Mouse (Mus musculus): ENCODE data around the gene Safb2. TPM values are rescaled to one million over a fixed set of nuclear protein-coding genes. Genes with fewer than 3 reads are reported as not detected.

The Safb2 gene
- total RNA-seq, 2 experiments from 2014 or later = 56.2 to 70.3 TPM

GRCm38 (mm10) chr17:56536192-56536591 lies 48.2 kb downstream of the Safb2 start:
- ATAC-seq (replicated peaks; ENCODE audit: poor library complexity) = 0 out of 2 replicates have a peak, but pooled peaks have one; percentile 20

DNA sequence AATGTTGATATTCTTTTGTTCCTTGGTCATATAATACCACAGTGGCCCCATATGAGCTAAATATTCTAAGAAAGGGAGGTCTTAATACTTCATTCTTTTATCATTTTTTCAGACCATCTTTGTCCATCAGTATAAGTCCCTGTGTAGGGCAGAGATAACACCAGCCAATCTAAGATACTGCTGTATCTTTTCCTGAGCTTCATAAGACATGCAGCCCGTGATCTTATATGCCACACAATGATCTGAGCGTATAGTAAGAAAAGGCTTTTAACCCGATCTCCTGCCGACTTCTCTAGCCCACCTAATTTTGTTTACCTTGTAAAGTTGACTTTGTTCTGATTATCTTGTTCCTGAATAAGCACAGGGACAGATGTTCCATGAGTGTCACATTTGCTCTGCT lies 59.4 kb downstream of the Safb2 start:
- ATAC-seq (replicated peaks; ENCODE audit: poor library complexity) = no peak

GRCm38 (mm10) chr17:56522744-56523143 lies 61.6 kb downstream of the Safb2 start:
- ATAC-seq (replicated peaks; ENCODE audit: poor library complexity) = no peak

DNA sequence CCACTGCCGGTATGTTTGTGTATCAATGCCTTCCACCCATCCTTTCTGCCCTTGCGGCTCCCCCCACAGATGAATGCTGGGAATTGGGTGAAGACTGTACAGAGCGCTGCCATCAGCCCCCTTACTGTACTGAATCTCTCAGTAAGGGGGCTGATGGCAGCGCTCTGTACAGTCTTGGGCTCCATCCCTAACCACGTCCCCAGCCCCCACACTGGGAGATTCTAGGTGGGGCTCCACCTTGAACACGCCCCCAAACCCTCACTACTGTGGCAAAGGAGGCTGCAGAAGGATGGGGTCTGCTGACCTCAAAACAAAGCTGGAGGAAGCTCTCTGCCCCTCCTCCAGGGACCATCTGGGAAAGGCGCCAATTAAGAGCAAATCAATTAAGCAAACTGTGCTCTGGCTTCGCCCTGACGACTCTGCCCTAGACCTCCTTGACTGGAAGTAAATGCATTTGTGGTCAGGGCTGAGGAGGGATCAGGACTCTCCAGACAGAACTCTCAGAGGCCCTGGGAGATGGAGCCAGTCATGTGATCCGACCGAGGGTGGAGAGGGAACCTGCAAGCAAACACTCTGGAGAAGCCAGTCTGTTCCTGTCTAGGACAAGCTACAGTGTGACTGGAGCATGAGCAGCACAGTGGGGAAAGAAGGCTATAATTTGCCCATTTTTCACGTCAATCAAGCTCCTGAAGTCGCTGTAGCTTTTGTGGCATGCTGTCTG lies 68.5 kb downstream of the Safb2 start:
- no peak for ATAC-seq (replicated peaks; ENCODE audit: poor library complexity)

DNA sequence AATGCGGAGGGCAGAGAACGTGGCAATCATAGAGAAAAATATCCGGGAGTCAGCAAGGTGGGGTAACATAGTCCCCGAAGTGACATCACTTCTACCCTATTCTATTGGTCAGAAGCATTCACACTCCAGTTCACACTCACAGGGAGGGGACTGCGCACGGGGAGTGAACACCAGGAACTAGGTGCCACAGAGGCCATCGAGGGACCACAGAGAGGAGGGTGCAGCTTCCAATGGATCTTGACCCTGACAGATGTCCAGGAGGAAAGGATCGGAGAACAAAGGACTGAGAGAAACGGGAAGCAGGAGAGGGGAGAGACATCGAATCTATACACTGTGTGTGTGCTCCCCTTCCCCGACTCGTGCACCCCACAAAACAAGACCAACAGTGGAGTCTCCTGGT lies 69.5 kb downstream of the Safb2 start:
- no peak for ATAC-seq (replicated peaks; ENCODE audit: poor library complexity)

- no peak for ATAC-seq (replicated peaks; ENCODE audit: poor library complexity)
Observed at GRCm38 (mm10) chr17:56514330-56514729, 70.1 kb downstream of the Safb2 start.

DNA sequence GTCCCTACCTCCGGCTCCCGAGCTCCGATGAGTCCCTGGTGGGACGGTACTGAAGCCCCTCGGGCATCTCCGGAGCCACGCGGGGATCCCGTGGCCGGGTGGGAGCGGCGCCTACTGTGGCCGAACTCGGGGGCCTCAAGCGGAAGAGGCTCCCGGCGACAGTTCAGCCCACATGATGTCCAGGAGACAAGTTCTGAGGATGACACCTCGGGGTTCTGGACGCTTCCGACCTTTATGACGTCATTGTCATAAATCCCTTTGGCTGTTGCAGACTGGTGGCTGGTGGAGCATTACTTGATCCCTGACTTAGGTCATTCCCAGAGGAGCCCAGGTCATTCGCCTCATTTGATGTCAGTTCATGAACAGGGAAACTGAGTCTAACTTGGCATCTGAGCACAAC lies 72.1 kb downstream of the Safb2 start, which contains the start of gene Znrf4:
TSS of gene Znrf4 (minus strand) at position 122 of the 400 bp plus-strand sequence.
- no peak for ATAC-seq (replicated peaks; ENCODE audit: poor library complexity)

- ATAC-seq (replicated peaks; ENCODE audit: poor library complexity) = no peak
Observed at GRCm38 (mm10) chr17:56511707-56512090, 72.7 kb downstream of the Safb2 start.

GRCm38 (mm10) chr17:56510970-56511706 lies 73.2 kb downstream of the Safb2 start:
- ATAC-seq (replicated peaks; ENCODE audit: poor library complexity) = no peak

Other genes starting within 250 kb of the Safb2 start
- gene Ptprs, start 108.1 kb downstream of the Safb2 start, total RNA-seq (2015) = 35.9 and 39.7 TPM in 2 replicates
- gene Ptprs, start 108.1 kb downstream of the Safb2 start, total RNA-seq (2017) = 35.3 and 38.5 TPM in 2 replicates
- not detected in 2 replicates for gene Znrf4, start 72.2 kb downstream of the Safb2 start, total RNA-seq (2015)
- gene Znrf4, start 72.2 kb downstream of the Safb2 start, total RNA-seq (2017) = not detected in 2 replicates
- 0.25 and 1.6 TPM in 2 replicates for gene Gm20219, start 30.2 kb downstream of the Safb2 start, total RNA-seq (2015)
- gene Gm20219, start 30.2 kb downstream of the Safb2 start, total RNA-seq (2017) = 0.10 TPM in 1 of 2 replicates, not detected in the other
- gene Safb, start 240 bp upstream of the Safb2 start, total RNA-seq (2015) = 58.8 and 59.6 TPM in 2 replicates
- 79.6 and 88.1 TPM in 2 replicates for gene Safb, start 240 bp upstream of the Safb2 start, total RNA-seq (2017)
- 93.3 and 94.0 TPM in 2 replicates for gene 2410015M20Rik, start 25.2 kb upstream of the Safb2 start, total RNA-seq (2015)
- gene 2410015M20Rik, start 25.2 kb upstream of the Safb2 start, total RNA-seq (2017) = 93.3 and 99.4 TPM in 2 replicates
- gene Rpl36, start 28.8 kb upstream of the Safb2 start, total RNA-seq (2015) = 1,504 and 1,580 TPM in 2 replicates
- gene Rpl36, start 28.8 kb upstream of the Safb2 start, total RNA-seq (2017) = 2,239 and 2,669 TPM in 2 replicates
- 19.4 and 23.1 TPM in 2 replicates for gene Lonp1, start 42.3 kb upstream of the Safb2 start, total RNA-seq (2015)
- 68.8 and 83.6 TPM in 2 replicates for gene Lonp1, start 42.3 kb upstream of the Safb2 start, total RNA-seq (2017)
- gene Catsperd, start 43.6 kb upstream of the Safb2 start, total RNA-seq (2015) = 1.1 TPM in 1 of 2 replicates, not detected in the other
- 0.17 and 0.51 TPM in 2 replicates for gene Catsperd, start 43.6 kb upstream of the Safb2 start, total RNA-seq (2017)
- gene Ranbp3, start 88.7 kb upstream of the Safb2 start, total RNA-seq (2015) = 24.8 and 34.3 TPM in 2 replicates
- 63.3 and 72.8 TPM in 2 replicates for gene Ranbp3, start 88.7 kb upstream of the Safb2 start, total RNA-seq (2017)
- 102 and 151 TPM in 2 replicates for gene Ndufa11, start 133.2 kb upstream of the Safb2 start, total RNA-seq (2015)
- 92.1 and 131 TPM in 2 replicates for gene Ndufa11, start 133.2 kb upstream of the Safb2 start, total RNA-seq (2017)
- gene Vmac, start 133.4 kb upstream of the Safb2 start, total RNA-seq (2015) = 8.5 and 12.5 TPM in 2 replicates
- gene Vmac, start 133.4 kb upstream of the Safb2 start, total RNA-seq (2017) = 4.2 and 6.5 TPM in 2 replicates
- gene Nrtn, start 172.9 kb upstream of the Safb2 start, total RNA-seq (2015) = not detected in 2 replicates
- not detected in 2 replicates for gene Nrtn, start 172.9 kb upstream of the Safb2 start, total RNA-seq (2017)
- gene Dus3l, start 180.2 kb upstream of the Safb2 start, total RNA-seq (2015) = 11.2 and 11.7 TPM in 2 replicates
- gene Dus3l, start 180.2 kb upstream of the Safb2 start, total RNA-seq (2017) = 19.2 and 20.4 TPM in 2 replicates
- gene Prr22, start 185.7 kb upstream of the Safb2 start, total RNA-seq (2015) = 2.0 and 3.2 TPM in 2 replicates
- gene Prr22, start 185.7 kb upstream of the Safb2 start, total RNA-seq (2017) = 0.92 and 1.6 TPM in 2 replicates
- 6.4 and 8.8 TPM in 2 replicates for gene Rfx2, start 246.4 kb upstream of the Safb2 start, total RNA-seq (2015)
- 4.8 and 5.0 TPM in 2 replicates for gene Rfx2, start 246.4 kb upstream of the Safb2 start, total RNA-seq (2017)

Data from megakaryocyte progenitor cell, adult 5-6 weeks (primary cell).